Mouse (Mus musculus): ENCODE data around the gene Fam192a.

DNA sequence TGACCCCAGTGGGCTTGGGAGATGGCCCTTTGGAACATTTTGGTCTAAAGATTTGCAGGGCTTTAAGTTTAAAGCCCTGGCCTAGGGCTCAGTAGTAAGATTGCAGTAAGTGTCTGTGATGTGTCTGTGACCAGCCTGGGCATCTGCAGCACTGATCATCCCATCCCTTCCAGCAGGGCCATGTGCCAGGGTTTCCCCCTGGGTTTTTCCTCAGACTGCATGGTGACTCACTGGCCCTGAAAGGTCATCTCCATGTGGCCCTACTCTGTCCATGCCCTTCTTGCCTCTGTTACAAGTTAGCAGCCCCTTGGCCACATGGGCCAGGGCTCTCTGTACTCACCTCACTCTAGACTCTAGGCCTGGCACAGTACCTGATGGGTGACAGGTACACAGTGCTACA, 37.4 kb downstream of the Fam192a start:
- TF ChIP-seq HCFC1 (IDR thresholded peaks at IDR 0.05; ENCODE audit: borderline replicate concordance, insufficient read depth, low read length) (no peak), CHD2 (IDR thresholded peaks at IDR 0.05; ENCODE audit: low read depth, low read length) (no peak), MAFK (IDR thresholded peaks at IDR 0.05; ENCODE audit: insufficient read depth, low read depth, low read length) (no peak), ZC3H11A (IDR thresholded peaks at IDR 0.05; ENCODE audit: borderline replicate concordance, low read depth, low read length) (no peak)

All from ES-E14 (cell line).